Comparison of ENCODE assay signal across 8 mouse cellular contexts in the genomic region with DNA sequence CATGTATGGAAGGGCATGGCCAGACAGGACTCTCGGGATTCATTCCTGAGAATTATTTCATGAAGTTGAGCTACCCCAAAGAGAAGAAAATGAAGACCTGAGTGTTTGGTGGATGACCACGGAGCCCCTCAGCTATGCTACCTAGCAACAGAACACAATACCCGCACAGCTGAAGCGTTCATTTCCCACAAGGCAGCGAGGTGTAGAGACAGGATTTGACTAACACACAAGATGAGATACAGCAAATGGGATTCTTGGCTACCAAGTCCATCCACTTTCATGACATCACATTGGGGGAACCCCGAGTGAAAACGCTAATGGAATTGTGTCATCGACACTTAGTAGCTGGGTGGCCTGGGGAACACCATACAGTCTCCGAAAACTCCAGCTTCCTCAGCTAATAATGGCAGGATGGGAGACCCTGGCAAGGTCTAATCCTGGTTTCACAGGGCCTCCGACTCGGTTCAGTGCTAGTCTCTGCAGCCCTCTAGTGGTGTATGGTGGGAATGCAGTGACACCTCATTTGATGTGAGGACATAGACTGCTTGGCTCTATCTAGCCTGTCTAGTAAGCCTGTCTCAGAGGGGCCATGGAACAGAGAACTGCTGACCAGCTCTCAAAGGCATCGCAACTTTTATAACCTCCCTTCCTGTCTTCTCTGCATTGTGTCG. TPM values are rescaled to one million over a fixed set of nuclear protein-coding genes. Genes with fewer than 3 reads are reported as not detected.
DNase-seq lines count a peak whose midpoint lies in the region; ATAC-seq lines count a peak whose summit lies in the region.

No protein-coding gene starts in this region.

- peaks cover 23% of the 10 kb centered on the region for H3K4me1 ChIP-seq in embryonic facial prominence, embryonic 13.5 days
- H3K4me1 ChIP-seq in kidney, embryonic 14.5 days (ENCODE audit: control insufficient read depth, insufficient read depth, low read length), result peaks cover 15% of the 10 kb centered on the region
- peaks cover 42% of the 10 kb centered on the region for H3K4me1 ChIP-seq in limb, embryonic 13.5 days

- DNase-seq in B cell, adult 2 months, result peak; percentile 87
- DNase-seq in adrenal gland, postnatal 4 days (ENCODE audit: low spot score in 2 of 2), result peak; percentile 66 to 83
- peak; percentile 60 to 79 for DNase-seq in heart, adult 9 months (ENCODE audit: low spot score in 2 of 2)
- DNase-seq in monocyte, adult 2 months (ENCODE audit: low read depth in 1 of 2, low spot score in 2 of 2), result peak; percentile 22 to 39
- peak; percentile 48 to 71 for DNase-seq in spleen, postnatal 14 days (ENCODE audit: low spot score in 2 of 2)

- no peak overlapping the region for H3K4me2 ChIP-seq in embryonic facial prominence, embryonic 13.5 days
- no peak overlapping the region for H3K4me2 ChIP-seq in kidney, embryonic 14.5 days (replicated peaks; ENCODE audit: low read depth, low read length)
- no peak overlapping the region for H3K4me2 ChIP-seq in limb, embryonic 13.5 days (replicated peaks)

- H3K27ac ChIP-seq in embryonic facial prominence, embryonic 13.5 days, result no peak overlapping the region
- no peak overlapping the region for H3K27ac ChIP-seq in kidney, embryonic 14.5 days (ENCODE audit: low read depth, low read length)
- no peak overlapping the region for H3K27ac ChIP-seq in limb, embryonic 13.5 days

- no peak overlapping the region for H3K4me3 ChIP-seq in embryonic facial prominence, embryonic 13.5 days
- no peak overlapping the region for H3K4me3 ChIP-seq in kidney, embryonic 14.5 days (ENCODE audit: low read length)
- no peak overlapping the region for H3K4me3 ChIP-seq in limb, embryonic 13.5 days

- 30% methylated on average over 13 of the region's 13 CpGs for WGBS in embryonic facial prominence, embryonic 13.5 days
- 33% methylated on average over 13 of the region's 13 CpGs for WGBS in kidney, embryonic 14.5 days
- WGBS in limb, embryonic 13.5 days, result 35% methylated on average over 13 of the region's 13 CpGs

- no peaks in the 10 kb centered on the region for H3K27me3 ChIP-seq in embryonic facial prominence, embryonic 13.5 days
- no peaks in the 10 kb centered on the region for H3K27me3 ChIP-seq in kidney, embryonic 14.5 days (ENCODE audit: control insufficient read depth, insufficient read depth, low read length)
- no peaks in the 10 kb centered on the region for H3K27me3 ChIP-seq in limb, embryonic 13.5 days

- H3K9ac ChIP-seq in embryonic facial prominence, embryonic 13.5 days, result no peak overlapping the region
- no peak overlapping the region for H3K9ac ChIP-seq in kidney, embryonic 14.5 days (ENCODE audit: low read depth, low read length)
- H3K9ac ChIP-seq in limb, embryonic 13.5 days, result no peak overlapping the region

- H3K9me3 ChIP-seq in embryonic facial prominence, embryonic 13.5 days, result no peaks in the 10 kb centered on the region
- no peaks in the 10 kb centered on the region for H3K9me3 ChIP-seq in kidney, embryonic 14.5 days (ENCODE audit: control insufficient read depth, low read length)
- H3K9me3 ChIP-seq in limb, embryonic 13.5 days, result no peaks in the 10 kb centered on the region

- ATAC-seq in embryonic facial prominence, embryonic 13.5 days (ENCODE audit: insufficient number of reproducible peaks, insufficient read depth, low FRiP score, low TSS enrichment, low read depth), result peak; percentile 76; the same call in 1 of the 2 replicates
- ATAC-seq in kidney, embryonic 14.5 days (ENCODE audit: low FRiP score, low TSS enrichment), result peak; percentile 84
- peak; percentile 49 for ATAC-seq in limb, embryonic 13.5 days (ENCODE audit: low FRiP score, low read depth)

- H3K36me3 ChIP-seq in embryonic facial prominence, embryonic 13.5 days, result no peaks in the 10 kb centered on the region
- no peaks in the 10 kb centered on the region for H3K36me3 ChIP-seq in kidney, embryonic 14.5 days (ENCODE audit: control insufficient read depth, insufficient read depth, low read length)
- no peaks in the 10 kb centered on the region for H3K36me3 ChIP-seq in limb, embryonic 13.5 days

RNA-seq across cellular contexts. Expression of gene Bcl9, which starts 40.9 kb away (rescaled TPM):
- 10 to 100 TPM; 38.0 to 46.6 TPM for total RNA-seq in adrenal gland, postnatal 4 days (2021)
- 89.4 and 93.5 TPM in 2 replicates for polyA plus RNA-seq in embryonic facial prominence, embryonic 13.5 days (2015; fragmentation: Nextera tagmentation; extraction: Ambion mirVana)
- polyA plus RNA-seq in kidney, embryonic 14.5 days (2014; fragmentation: Nextera tagmentation; extraction: Ambion mirVana), result 57.3 and 72.4 TPM in 2 replicates
- polyA plus RNA-seq in limb, embryonic 13.5 days (2015; fragmentation: Nextera tagmentation; extraction: Ambion mirVana), result 97.4 and 102 TPM in 2 replicates

Comparison
In these comparisons a context has a peak if more than half of its experiments do, and no peak if none do; other contexts are left out.
1. DNase-seq: peak in every context shown above with its lines; median percentile 87 in B cell, adult 2 months; 74 in adrenal gland, postnatal 4 days; 70 in heart, adult 9 months; 60 in spleen, postnatal 14 days; 30 in monocyte, adult 2 months.